Mouse (Mus musculus) kidney, postnatal 10 days (tissue): ENCODE measurements around the gene Rbms1.

Source experiments
- DNase-seq: peaks from one replicate; pipeline ENCODE4 v3.0.0; 2021; ENCODE audit warnings: mixed read lengths

Rbms1 gene

DNA sequence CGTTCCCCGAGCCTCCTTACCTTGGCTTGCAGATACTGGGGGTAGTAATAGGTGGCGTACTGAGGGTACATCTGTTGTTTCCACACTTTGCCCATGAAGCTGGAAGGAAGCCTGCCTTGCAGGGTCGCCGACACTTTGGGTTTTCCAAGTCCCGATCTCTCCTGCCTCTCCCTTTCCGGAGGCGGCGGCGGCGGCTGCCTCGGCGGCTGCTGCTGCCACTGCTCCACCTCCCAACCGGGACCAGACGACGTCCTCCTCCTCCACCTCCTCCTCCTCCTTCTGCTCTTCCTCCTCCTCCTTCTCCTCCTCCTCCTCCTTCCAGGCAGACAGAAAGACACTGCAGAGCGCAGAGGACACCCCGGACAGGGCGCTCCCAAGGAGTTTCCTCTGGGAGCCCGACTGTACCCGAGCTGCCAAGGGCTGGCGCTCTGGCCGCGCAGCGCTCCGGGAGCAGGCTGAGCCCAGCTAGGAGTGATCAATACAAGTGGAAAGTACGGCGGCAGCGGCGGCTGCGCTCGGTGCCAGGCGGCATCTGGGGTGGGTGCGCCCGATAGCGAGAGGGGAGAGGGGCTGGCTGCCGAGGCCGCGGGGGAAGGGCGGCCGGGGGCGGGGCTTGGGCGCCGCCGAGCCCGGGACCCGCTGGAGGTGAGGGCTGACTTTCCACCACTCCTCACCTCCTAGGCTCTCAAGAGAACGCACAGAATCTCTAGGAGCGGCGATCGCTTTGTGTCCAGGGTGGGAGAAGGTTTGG, at the start of gene Rbms1:
Rbms1 (minus strand) TSS at position 522 of the 751 bp plus-strand sequence.
- DNase-seq: peak; percentile 84

DNA sequence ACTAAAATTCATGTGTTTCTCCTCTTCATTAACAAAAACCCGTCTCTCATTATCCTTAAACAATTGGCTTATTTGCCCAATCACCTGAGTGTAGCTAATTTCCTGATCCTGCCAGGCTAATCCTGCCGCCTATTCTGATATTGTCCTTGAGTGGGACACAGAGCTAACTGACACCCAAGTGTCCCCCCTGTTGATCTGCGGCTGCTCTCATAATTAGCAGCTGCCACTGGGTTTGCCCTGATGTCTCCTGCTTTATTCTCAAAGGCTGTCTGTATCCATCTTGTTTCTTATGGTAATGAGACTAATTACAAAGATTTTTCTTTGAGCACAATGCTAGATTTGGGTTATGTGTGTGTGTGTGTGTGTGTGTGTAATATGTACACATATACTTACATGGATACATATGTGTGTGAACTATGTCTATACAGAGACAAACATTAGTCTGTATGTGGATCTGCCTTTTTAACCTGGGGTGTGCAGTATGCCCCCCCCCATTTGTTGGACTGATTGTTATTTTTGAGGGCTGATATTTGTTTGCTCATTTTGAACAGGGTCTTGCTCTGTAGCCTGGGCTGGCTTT, 49.3 kb upstream of the Rbms1 start:
- DNase-seq: no peak

DNA sequence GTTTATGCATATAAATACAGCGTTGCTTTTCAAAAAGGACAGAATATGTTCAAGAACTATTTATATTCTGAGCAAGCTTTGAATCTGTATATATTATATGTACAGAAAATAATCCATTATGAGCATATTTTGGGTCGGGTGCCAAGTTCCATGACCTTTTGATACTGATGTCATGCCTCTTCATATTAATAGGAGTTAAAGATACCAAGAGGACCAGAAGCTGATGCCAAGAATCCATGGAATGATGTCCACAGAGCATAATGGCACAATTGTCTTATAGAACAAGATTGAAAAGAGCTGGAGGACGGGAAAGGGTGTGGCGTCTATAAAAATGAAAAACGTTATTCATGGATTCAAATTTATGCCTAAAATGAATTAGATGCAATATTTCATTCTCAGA, 23.3 kb upstream of the Rbms1 start:
- DNase-seq: peak; percentile 7

DNA sequence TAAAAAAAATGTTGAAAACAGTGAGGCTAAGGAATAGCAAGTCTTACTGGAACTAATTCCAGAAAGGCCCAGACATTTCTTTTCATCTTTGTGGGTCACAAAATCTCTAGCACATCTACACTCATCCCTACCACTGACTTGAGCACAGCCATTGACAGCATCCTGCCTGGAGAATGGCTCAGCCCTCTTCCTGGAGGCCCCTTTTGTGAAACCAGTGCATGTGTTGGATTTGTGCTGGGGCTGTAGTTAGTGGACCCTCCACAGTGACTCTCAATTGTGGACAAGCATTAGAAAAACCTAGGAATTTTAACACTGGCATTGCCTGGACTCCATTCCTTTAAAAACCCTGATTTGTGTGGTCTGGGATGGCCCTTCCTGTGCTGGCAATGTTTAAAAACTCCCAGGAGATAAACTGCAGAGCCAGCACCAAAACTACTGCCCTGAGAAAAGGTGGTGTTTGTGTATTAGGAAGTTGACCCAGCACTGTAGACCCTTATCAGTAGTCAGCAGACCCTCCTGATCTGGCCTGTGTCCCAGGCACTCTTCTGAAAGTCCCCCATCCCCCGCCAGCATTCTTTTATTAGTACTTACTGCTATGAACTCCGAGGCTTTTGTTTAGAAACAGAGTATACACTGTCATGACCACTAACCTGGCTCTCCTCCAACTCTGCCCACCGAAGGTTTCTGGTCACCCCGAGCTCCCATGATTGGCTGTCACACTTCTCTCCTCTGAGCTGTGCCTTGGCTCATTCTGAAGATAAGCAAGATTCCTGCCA, 15.7 kb upstream of the Rbms1 start:
- peak; percentile 53 for DNase-seq

DNA sequence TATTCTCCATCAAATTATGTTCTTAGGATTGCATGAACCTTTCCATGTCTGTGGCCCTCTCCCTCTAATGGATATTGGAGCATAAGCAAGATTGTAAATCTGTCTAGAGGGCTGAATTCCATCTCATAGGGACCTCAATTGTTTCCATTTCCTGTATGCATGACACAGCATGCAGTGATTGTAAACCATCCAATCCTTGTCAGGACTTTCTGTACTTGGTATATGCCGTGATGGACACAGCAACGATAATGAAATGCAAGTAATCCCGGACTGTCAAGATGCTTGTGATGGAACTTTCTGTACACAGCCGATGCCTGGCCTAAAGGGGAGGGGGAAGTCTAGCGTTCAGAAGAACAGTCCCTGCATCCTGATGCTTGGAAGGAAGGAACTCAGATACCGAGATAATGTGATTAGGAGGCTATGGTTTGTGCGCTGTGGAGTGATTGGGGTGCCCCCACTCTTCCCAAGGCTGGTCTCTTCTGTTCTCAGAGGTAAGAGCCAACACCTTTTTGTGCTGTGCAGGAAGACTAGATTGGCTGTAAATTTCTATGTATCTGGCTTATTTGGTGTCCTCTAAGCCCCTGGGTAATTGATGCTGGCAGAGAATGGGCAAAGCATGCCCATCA, 9.3 kb upstream of the Rbms1 start:
- no peak for DNase-seq

DNA sequence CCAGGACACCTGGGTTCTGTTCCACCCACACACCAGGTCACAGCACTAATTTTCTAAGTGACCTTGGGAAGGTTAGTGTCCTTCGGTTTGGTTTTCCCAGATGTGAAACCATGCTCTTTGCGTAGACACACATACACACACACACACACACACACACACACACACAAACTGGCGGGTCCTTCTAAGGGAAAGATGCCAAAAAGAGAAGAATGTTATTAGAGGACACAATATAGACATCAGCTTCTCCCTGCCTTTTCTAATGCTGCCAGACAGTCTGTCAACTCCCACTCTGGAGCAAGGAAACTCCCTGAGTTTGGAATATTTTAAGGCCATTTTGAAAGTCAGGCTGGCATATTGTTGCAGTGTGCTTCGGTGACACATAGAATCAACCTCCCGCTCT, 624 bp upstream of the Rbms1 start:
- DNase-seq: peak; percentile 51

DNA sequence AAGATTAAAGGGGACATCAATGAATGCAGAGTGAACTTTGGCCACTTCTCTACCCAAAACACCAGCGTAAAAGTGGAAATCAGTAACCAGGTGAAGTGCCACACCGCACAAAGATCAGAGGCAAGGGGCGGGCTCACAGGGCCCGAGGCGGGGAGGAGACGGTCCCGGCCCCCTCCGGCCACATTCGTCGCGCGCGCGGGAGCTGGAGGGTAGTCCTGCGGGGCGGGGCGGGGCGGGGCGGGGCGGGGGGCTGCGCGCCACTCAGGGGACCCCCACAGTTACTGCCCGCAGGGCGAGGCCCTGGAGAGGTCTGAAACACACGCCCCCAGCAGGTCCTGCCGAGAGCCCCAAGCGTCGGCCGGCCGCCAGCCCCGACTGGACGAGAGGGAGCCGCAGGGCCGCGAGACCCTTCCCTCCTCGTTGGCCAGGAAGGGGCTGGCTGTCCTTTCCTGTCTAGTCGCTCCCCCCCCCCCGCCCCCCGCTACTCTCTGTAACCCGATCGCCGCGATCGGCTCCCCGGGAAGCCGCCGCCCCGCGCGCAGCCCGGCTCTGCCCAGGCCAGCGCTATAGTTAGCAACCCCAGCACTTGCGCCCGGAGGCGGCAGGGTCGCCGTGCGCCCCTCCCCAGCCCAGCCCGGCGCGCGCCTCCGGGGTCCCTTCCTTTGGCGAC, 856 bp downstream of the Rbms1 start:
- peak; percentile 86 for DNase-seq

DNA sequence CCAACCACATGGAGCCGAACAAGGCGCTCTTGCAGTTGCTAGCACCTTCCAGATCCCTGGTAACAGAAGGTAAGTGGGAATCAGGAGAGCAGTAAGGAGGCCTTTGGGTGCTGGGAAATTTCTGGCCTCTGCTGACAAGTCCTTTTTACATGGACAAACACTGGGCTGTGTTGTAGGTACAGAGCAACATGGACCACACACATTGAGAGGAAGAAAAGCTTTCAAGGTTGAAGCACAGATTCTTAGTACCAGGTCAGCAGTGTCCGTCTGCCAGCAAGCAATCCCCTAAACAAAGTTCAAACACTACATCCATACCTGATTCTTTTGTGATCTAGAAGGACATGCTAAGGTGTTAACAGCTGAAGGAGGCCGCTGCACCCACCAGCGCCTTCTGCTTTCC, 1.7 kb downstream of the Rbms1 start:
- peak; percentile 21 for DNase-seq

DNA sequence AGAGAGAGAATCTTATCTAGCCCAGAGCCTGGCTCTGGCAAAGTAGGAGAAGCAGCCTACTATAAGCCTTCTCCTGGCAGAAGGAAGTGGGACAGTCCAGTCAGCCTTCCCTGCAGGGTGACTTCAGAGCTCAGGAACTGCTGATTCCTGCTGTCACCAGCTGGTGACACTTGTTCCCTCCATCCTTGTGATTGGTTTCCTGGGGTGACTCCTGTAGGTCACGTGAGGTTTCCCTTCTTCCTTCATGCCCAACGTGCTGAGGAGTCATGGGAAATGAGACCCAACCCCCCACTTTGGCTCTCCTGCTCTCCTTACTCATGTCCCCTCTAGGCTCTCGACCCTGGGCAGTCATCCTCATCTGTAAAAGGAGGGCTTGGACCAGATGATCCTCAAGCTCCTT, 14.8 kb downstream of the Rbms1 start:
- DNase-seq: no peak

DNA sequence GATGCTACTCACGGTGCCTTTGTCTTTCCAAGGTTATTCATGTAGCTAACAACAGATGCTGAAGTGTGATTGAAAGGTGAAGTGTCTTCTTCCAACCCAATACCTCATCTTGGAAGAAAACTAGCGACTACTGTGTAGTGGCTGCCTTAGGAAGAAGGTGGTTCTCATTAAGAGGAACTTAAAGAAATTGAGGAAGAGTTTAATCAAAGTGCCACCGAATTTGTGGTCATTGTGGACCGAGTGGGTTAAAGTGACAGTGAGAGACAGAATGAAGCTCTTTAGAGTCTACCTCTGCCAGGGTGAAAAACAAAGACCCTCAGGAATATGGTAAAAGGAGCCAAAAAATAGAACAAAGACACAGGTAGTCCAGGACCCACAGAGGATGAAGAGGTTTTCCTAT, 15.2 kb downstream of the Rbms1 start:
- no peak for DNase-seq

DNA sequence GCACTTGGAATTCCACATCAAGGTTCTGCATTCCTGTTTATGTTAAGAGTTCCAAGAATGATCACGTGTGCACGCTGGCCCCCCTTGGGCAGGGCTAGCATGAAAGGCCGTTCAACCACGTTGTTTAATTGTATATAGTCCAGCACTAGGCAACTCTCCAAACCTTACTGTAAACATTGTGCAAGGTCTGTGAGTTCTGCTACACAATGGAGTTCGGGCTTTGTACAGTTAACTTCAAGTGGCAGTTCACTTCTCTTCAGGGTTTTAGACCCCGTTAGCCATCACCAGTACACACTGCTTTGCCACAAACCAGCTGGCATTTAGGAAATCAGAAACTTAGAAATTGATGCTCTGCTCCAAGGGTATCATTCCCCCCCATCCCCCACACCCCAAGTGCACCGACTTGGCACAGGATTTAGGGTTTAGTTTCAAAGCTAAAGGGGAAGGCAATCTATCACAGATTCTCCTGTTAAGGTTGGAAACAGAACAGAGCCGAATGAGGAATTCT, 22.5 kb downstream of the Rbms1 start:
- peak; percentile 31 for DNase-seq

DNA sequence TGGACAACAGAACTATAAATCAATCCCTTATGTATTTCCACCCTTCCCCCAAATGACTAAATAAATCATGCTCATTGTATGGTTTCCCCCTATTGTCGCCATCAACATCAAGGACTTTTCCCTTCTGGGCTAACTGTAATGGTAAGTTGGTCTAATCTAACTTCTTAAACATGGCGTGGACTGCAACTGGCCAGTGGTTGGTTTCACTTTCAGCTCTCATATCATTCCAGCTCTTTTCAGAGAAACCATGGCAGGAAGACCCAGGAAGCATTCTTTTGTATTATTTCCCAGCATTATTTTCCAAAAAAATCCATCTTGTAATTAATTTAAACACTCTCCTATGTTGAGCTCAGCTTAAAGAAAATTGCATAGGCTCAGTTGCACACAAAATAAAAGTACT, 23.0 kb downstream of the Rbms1 start:
- no peak for DNase-seq

DNA sequence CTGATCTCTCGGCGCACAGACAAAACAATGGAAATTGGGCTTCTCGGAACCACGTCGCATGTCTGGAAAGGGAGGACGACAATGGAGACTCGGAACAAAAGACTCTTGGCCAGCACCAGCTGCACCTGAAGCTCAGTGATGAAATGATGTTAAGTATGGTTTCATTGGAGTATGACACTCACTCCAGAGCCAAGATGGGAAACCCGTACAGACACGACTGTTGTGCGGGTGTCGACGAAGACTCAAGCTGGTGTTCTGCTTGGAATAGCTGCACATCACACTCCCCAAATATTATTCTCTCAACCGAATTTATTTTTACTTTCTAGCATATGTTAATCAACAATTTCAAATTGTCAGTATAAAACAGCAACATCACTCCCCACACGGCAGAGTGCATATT, 26.1 kb downstream of the Rbms1 start:
- DNase-seq: no peak

DNA sequence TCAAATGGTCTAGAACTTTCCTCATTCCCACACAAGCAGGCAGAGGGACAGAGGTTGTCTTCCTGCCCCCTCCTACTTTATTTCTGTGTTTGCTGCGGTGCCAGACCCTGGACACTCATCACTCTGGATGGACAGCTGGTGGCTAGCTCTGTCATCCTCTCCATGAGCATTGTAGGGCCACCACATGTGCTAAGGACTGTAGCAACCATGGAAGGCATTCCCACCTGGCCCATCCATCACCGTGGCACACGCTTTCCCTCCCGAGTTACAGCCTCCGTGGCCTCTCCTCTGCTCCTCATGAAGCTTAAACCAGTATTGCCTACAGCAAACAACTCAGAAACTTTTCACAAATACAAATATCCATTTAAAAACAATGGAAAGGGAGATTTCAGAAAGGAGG, 34.0 kb downstream of the Rbms1 start:
- no peak for DNase-seq

DNA sequence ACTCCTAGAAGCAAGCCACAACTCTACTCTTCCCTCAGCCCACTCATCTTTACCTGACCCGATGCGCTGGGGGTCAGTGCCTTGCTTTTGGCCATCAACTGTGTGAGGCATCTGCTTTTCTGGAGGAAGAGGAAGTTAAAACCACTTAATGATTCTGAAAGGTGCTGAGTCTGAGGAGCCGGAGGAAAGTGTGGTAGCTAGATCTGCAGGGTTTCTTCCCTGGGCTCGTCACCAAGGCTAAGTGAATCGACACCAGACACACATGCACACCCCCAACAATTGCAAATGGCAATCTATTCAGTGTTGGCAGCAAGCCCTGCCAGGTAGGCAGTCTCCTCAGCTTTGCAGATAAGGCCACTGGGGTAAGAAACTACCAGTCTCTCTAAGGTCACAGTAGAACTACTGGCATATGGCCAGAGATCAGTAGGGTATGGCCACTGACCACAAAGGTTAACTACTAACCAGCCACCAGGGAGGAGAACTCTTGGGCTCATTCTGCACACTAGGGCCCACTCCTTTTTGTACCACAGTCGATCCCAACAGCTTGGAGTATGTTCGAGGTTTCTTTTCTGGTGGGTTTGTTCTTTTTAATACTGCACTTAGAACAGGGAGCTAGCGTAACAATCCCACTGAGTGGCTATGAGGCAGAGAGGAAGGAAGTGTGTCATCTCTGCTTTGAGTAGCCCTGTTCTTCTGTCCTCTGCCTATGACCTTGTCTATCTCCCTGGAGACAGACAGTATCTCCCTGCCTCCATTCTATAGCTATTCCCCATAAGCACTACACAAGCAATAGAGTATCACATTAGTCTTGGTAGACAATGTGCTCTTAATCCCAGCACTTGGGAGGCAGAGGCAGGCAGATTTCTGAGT, 34.9 kb downstream of the Rbms1 start:
- DNase-seq: peak; percentile 36

DNA sequence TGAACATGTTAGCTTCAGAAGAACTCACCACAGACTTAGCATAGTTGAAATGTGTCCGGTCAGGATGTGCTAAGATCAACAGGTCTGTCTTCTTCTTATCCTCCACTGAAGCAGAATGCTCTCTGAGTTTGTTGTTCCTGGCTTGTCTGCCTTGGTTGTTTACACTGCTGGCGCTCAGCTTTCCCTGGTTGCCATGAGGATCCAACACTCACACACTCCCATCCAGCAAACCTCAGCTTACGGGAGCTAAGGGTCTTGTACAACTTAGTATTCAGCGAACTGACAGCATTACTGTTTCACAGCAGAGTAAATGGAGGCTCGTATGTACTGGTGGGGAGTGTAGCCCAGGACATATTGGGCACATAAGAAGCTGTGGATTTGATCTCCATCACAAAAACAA, 37.9 kb downstream of the Rbms1 start:
- DNase-seq: no peak

DNA sequence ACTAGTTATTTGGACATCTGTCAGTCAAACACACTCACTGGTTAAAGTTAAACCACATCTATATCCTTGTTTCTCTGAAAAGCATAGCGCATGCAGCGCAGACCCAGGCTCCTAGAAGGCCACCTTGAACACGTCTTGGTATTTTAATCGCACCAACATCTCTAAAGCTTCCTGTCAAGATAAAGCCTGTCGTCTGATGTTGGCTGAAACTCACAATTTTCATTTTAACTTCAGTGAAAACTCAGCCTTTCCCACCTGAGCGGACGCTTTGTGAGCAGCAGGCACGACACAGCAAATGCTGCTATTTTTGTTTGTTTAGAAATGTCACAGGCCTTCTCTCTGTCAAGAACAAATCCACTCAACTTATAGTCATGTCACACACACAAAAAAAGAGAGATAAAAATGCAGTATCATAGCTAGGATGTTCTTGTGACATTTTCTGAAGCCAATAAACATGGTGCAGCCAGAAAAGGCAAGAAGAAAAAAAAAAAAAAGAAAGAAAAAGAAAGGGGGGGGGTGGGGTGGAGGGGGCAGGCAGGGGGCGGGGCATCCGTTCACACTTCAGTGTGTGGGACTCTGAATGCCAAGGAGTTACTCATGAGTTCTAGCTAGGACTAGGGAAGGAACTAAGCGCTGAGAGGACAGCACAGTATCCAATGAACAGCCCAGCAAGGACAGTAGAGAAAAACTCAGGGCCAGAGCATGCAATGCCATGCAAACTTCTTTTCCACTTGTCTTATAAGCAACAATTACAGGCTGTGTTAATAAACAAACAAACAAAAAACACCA, 39.0 kb downstream of the Rbms1 start:
- DNase-seq: no peak

DNA sequence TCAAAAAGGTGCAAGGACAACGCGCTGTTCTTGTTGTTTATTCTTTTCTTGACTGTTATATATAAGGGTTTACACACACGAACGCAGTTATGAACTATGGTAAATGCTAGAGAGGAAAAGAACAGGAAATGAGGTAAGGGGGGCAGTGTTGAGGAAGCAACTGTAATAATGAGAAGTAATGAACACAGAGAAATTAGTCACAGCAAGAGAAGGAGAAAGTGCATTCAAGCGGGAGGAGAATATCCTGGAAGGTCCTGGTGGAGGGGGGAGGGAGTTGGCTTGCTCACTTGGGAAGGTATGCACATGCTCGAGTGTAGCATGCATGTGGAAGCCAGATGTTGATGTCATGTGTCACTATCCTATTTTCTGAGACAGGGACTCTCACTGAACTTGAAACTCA, 39.9 kb downstream of the Rbms1 start:
- DNase-seq: no peak

DNA sequence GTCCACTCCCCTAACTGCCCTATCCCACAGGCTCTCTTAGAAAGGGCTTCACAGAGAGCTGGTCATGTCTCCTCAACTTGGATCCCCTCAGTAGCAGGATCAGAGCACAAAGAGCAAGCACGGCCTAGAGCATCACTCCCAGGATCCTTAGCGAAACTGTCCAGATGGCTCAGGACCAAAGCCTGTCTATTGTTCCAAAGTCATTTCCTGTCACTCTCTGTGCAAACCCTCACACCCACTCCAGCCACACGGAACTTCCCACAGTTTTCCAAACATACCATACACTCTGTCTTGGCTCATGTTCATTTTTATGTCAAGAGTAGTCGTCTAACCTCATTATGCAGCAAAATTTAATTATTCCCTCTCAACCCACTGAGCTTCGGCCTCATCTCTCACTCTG, 40.6 kb downstream of the Rbms1 start:
- peak; percentile 60 for DNase-seq

DNA sequence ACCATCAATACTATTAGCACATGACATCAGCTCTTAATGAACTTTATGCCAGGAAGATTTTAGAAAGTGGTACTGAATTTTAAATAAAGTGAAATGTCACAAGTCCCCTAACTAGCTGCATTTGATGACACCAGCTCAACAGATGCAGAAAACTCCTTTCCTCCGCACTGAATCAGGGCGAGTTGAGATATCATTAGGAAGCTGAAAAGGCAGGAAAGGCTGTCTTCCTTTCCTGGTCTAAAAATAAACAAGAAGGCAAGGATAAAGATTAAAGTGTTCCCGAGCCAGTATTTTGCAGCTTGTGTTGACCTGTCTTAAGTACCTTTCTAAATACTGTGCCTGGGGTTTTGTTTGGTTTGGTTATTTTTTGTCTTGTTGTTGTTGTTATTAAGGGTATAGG, 42.9 kb downstream of the Rbms1 start:
- DNase-seq: no peak

DNA sequence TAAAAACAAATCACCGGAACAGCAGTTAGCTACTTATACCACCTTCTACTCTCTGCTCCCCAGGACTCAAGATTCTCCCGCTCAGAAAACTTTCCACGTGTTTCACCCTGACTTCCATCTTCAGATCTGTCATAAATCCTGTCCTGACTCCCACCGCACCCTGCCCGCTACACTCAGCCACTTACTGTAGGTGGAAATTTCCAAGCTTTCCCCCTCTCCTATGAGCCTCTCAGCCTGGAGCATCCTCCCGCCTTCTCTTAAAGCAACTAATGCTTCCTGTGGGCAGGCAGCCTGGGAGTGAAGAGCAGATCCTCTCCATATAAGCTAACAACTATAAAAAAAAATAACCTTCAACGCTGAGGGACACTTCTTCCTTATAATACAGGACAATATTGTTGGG, 44.6 kb downstream of the Rbms1 start:
- DNase-seq: peak; percentile 51
